Mouse (Mus musculus): Measurements from ENCODE around the gene Eaf2.

Eaf2 gene

GRCm38 (mm10) chr16:36828820-36829219, 46.0 kb downstream of the Eaf2 start:
- DNase-seq, result no peak

- DNase-seq, result peak; percentile 76 to 83
Observed at GRCm38 (mm10) chr16:36828054-36828786, 46.6 kb downstream of the Eaf2 start, which contains the start of gene Iqcb1. Gene Iqcb1, plus strand, starts transcription at chr16:36828385.

- no peak for DNase-seq
Observed at GRCm38 (mm10) chr16:36827611-36828053, 47.2 kb downstream of the Eaf2 start.

- no peak for DNase-seq
Observed at GRCm38 (mm10) chr16:36821474-36821873, 53.3 kb downstream of the Eaf2 start.

- no peak for DNase-seq
Observed at GRCm38 (mm10) chr16:36820747-36821146, 54.1 kb downstream of the Eaf2 start.

GRCm38 (mm10) chr16:36820016-36820415, 54.8 kb downstream of the Eaf2 start:
- DNase-seq, result no peak

- DNase-seq, result peak; percentile 56 to 66
Observed at GRCm38 (mm10) chr16:36817321-36817926, 57.4 kb downstream of the Eaf2 start.

GRCm38 (mm10) chr16:36816916-36817315, 57.9 kb downstream of the Eaf2 start:
- DNase-seq, result no peak

- DNase-seq, result no peak
Observed at GRCm38 (mm10) chr16:36813680-36814079, 61.1 kb downstream of the Eaf2 start.

GRCm38 (mm10) chr16:36808616-36809015, 66.2 kb downstream of the Eaf2 start:
- no peak for DNase-seq

- DNase-seq, result no peak
Observed at GRCm38 (mm10) chr16:36802361-36802760, 72.4 kb downstream of the Eaf2 start.

GRCm38 (mm10) chr16:36798334-36798733, 76.5 kb downstream of the Eaf2 start:
- no peak for DNase-seq

- DNase-seq, result no peak
Observed at GRCm38 (mm10) chr16:36794976-36795375, 79.8 kb downstream of the Eaf2 start.

GRCm38 (mm10) chr16:36790166-36790565, 84.6 kb downstream of the Eaf2 start:
- DNase-seq, result no peak

GRCm38 (mm10) chr16:36786466-36786865, 88.3 kb downstream of the Eaf2 start:
- DNase-seq, result no peak

GRCm38 (mm10) chr16:36784594-36785313, 90.0 kb downstream of the Eaf2 start, which contains the start of gene Slc15a2:
Gene Slc15a2, minus strand, starts transcription at chr16:36784962.
- DNase-seq, result peak in 1 of 2 experiments; percentile 5

- DNase-seq, result no peak
Observed at GRCm38 (mm10) chr16:36784146-36784545, 90.7 kb downstream of the Eaf2 start.

- DNase-seq, result no peak
Observed at GRCm38 (mm10) chr16:36775658-36776057, 99.1 kb downstream of the Eaf2 start.

GRCm38 (mm10) chr16:36772996-36773395, 101.8 kb downstream of the Eaf2 start:
- DNase-seq, result no peak

GRCm38 (mm10) chr16:36771703-36772102, 103.1 kb downstream of the Eaf2 start:
- DNase-seq, result no peak

GRCm38 (mm10) chr16:36771244-36771643, 103.6 kb downstream of the Eaf2 start:
- DNase-seq, result no peak

GRCm38 (mm10) chr16:36770830-36771229, 104.0 kb downstream of the Eaf2 start:
- DNase-seq, result no peak

- DNase-seq, result no peak
Observed at GRCm38 (mm10) chr16:36770191-36770771, 104.5 kb downstream of the Eaf2 start.
